Comparison of ENCODE assay signal across 12 mouse cellular contexts in the genomic region with DNA sequence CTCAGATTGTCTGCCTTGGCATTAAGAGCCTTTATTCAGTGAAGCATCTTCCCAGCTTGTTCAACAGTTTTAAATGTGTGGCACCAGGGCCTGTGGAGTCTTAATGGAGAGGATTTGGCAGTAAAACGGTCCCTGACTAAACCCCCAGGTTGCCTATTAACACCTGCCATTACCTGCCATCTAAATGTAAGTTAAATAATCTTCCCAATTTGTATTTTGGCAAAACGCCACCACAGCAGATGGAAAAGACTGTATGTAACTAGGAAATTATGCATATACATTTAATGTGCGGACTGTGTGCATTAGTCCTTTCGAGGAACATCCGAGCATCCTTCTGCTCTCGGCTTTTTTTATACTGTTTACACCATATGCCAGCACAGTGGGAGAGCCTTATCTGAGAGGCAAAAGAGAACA.
DNase-seq lines count a peak whose midpoint lies in the region; ATAC-seq lines count a peak whose summit lies in the region.
"Had no signal": no experiment of that assay in that cellular context is flagged by ENCODE, and none has a peak within 500 bp of the region (broad histone marks: within the 10 kb centered on the region; RNA-seq: fewer than 3 reads in every experiment).

No protein-coding gene starts in this region.

- H3K4me1 ChIP-seq in forebrain, embryonic 15.5 days: no peaks in the 10 kb centered on the region
- H3K4me1 ChIP-seq: limb, embryonic 15.5 days had no signal

- intact Hi-C loops in left cerebral cortex, postnatal 36 days (cut with DNase I): no loop called here

- H3K4me2 ChIP-seq in forebrain, embryonic 15.5 days (replicated peaks): no peak overlapping the region
- H3K4me2 ChIP-seq: limb, embryonic 15.5 days; midbrain, embryonic 11.5 days had no signal

- peak; percentile 87 for ATAC-seq in cerebellum, adult (ENCODE audit: insufficient number of reproducible peaks, low FRiP score, low TSS enrichment)
- peak; percentile 85 for ATAC-seq in forebrain, embryonic 15.5 days (replicated peaks)

- WGBS in forebrain, embryonic 15.5 days: 57% methylated on average over 6 of the region's 6 CpGs

- no peak overlapping the region for H3K9ac ChIP-seq in forebrain, embryonic 15.5 days (replicated peaks)
- H3K9ac ChIP-seq: limb, embryonic 15.5 days had no signal

- peak; percentile 68 to 72 for DNase-seq in frontal cortex, adult 2 months (ENCODE audit: extremely low spot score in 1 of 2, low spot score in 1 of 2)
- no peak for DNase-seq in frontal cortex, postnatal 25 days (ENCODE audit: low spot score in 2 of 2)
- peak; percentile 49 to 64 for DNase-seq in left cerebral cortex, postnatal 36 days (ENCODE audit: low spot score in 2 of 2)
- no peak for DNase-seq in heart, adult 9 months (ENCODE audit: low spot score in 2 of 2)
- DNase-seq in yolk sac, embryonic 10.5 days (ENCODE audit: low spot score): no peak
- DNase-seq in adipocyte (ENCODE audit: low spot score): no peak
- DNase-seq: heart, adult 18-20 months; kidney, postnatal 36 days had no signal

- no peaks in the 10 kb centered on the region for H3K9me3 ChIP-seq in forebrain, embryonic 15.5 days
- H3K9me3 ChIP-seq: limb, embryonic 15.5 days had no signal

- H3K27me3 ChIP-seq in forebrain, embryonic 15.5 days: no peaks in the 10 kb centered on the region
- H3K27me3 ChIP-seq: limb, embryonic 15.5 days had no signal

- peak overlapping the region; percentile 33 for H3K27ac ChIP-seq in forebrain, embryonic 15.5 days (replicated peaks)
- H3K27ac ChIP-seq: limb, embryonic 15.5 days had no signal

- H3K36me3 ChIP-seq in forebrain, embryonic 15.5 days: 0 out of 2 replicates have a peak, but pooled peaks cover 2% of the 10 kb centered on the region
- H3K36me3 ChIP-seq: limb, embryonic 15.5 days had no signal

- no peak overlapping the region for H3K4me3 ChIP-seq in forebrain, embryonic 15.5 days
- H3K4me3 ChIP-seq: limb, embryonic 15.5 days had no signal

Comparison
In these comparisons a context has a peak if more than half of its experiments do, and no peak if none do; other contexts are left out.
1. DNase-seq: peak in frontal cortex, adult 2 months (2 of 2) and left cerebral cortex, postnatal 36 days (2 of 2); none in frontal cortex, postnatal 25 days (0 of 2), heart, adult 9 months (0 of 2), yolk sac, embryonic 10.5 days (single experiment) and adipocyte (single experiment).